Mouse (Mus musculus): Measurements from ENCODE around the gene Efcab2. TPM values are rescaled to one million over a fixed set of nuclear protein-coding genes. Genes with fewer than 3 reads are reported as not detected.
"Not testable (repeated sequence)": the region's sequence is repeated elsewhere in the genome, so short reads cannot be mapped to it uniquely, and the experiment has no call there.

Efcab2 gene
- polyA plus RNA-seq, 1 experiment from 2014 or later = 9.7 TPM

GRCm38 (mm10) chr1:178407651-178408050 is 1.8 kb downstream of the Efcab2 start:
- Histone ChIP-seq H3K9me3 (no peaks in the 10 kb centered on the region), H3K4me1 (peaks cover 8% of the 10 kb centered on the region; the same call in 1 of the 2 replicates), H3K36me3 (no peaks in the 10 kb centered on the region), H3K27me3 (ENCODE audit: insufficient read depth, poor library complexity, severe bottlenecking) (no peaks in the 10 kb centered on the region), H3K4me3 (no peak overlapping the region), H3K27ac (no peak overlapping the region)
- 79% methylated on average over 2 of the region's 2 CpGs for WGBS
- no peak for DNase-seq (ENCODE audit: low spot score)

GRCm38 (mm10) chr1:178408901-178409361 is 3.0 kb downstream of the Efcab2 start:
- Histone ChIP-seq H3K9me3 (no peaks in the 10 kb centered on the region), H3K4me3 (no peak overlapping the region), H3K27me3 (ENCODE audit: insufficient read depth, poor library complexity, severe bottlenecking) (no peaks in the 10 kb centered on the region), H3K27ac (0 out of 2 replicates have a peak overlapping the region, but pooled peaks have one; percentile 22), H3K4me1 (peaks cover 8% of the 10 kb centered on the region; the same call in 1 of the 2 replicates), H3K36me3 (no peaks in the 10 kb centered on the region)
- no peak for DNase-seq (ENCODE audit: low spot score)
- WGBS = 16% methylated on average over 4 of the region's 4 CpGs

- not testable (repeated sequence) for H3K9me3 ChIP-seq; H3K27me3 ChIP-seq (ENCODE audit: insufficient read depth, poor library complexity, severe bottlenecking); H3K4me3 ChIP-seq; H3K4me1 ChIP-seq; H3K36me3 ChIP-seq; DNase-seq (ENCODE audit: low spot score); H3K27ac ChIP-seq
- 84% methylated on average over 2 of the region's 2 CpGs for WGBS
Observed at GRCm38 (mm10) chr1:178413367-178413766, 7.5 kb downstream of the Efcab2 start.

DNA sequence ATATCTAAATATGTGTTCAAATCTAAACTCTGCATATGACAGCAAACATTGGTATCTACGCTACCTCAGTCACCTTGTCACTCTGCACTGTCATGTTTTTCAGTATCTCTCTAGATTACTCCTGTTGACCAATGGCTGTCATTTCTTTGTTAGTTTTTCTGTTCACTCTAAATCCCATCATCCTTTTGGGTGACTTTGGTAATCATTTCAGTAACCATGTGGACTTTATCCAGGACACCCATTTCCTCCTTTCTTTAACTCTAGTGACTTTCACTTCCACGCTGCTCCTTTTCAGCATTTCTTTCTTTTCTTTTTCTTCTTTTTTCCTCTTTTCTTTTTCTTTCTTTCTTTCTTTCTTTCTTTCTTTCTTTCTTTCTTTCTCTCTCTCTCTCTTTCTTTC is 13.7 kb downstream of the Efcab2 start:
- Histone ChIP-seq H3K9me3 (no peaks in the 10 kb centered on the region), H3K36me3 (no peaks in the 10 kb centered on the region), H3K27me3 (ENCODE audit: insufficient read depth, poor library complexity, severe bottlenecking) (no peaks in the 10 kb centered on the region), H3K4me1 (no peaks in the 10 kb centered on the region), H3K4me3 (no peak overlapping the region), H3K27ac (no peak overlapping the region)
- no peak for DNase-seq (ENCODE audit: low spot score)
- 86% methylated on average over 2 of the region's 2 CpGs for WGBS

- H3K27me3 ChIP-seq (ENCODE audit: insufficient read depth, poor library complexity, severe bottlenecking) = no peaks in the 10 kb centered on the region
- WGBS = 88% methylated on average over 1 of the region's 1 CpGs
Observed at GRCm38 (mm10) chr1:178423662-178424061, 17.8 kb downstream of the Efcab2 start.

GRCm38 (mm10) chr1:178431619-178432444 is 25.9 kb downstream of the Efcab2 start:
- Histone ChIP-seq H3K4me3 (no peak overlapping the region), H3K9me3 (no peaks in the 10 kb centered on the region), H3K4me1 (0 out of 2 replicates have a peak, but pooled peaks cover 8% of the 10 kb centered on the region), H3K27ac (no peak overlapping the region), H3K27me3 (ENCODE audit: insufficient read depth, poor library complexity, severe bottlenecking) (no peaks in the 10 kb centered on the region), H3K36me3 (no peaks in the 10 kb centered on the region)
- 78% methylated on average over 4 of the region's 4 CpGs for WGBS
- no peak for DNase-seq (ENCODE audit: low spot score)

More at GRCm38 (mm10) chr1:178423662-178424061, 17.8 kb downstream of the Efcab2 start:
- Histone ChIP-seq H3K9me3 (no peaks in the 10 kb centered on the region), H3K4me1 (no peaks in the 10 kb centered on the region), H3K4me3 (no peak overlapping the region), H3K36me3 (no peaks in the 10 kb centered on the region), H3K27ac (no peak overlapping the region)
- no peak for DNase-seq (ENCODE audit: low spot score)

- WGBS = 74% methylated on average over 1 of the region's 1 CpGs
- Histone ChIP-seq H3K4me1 (0 out of 2 replicates have a peak, but pooled peaks cover 8% of the 10 kb centered on the region), H3K9me3 (no peaks in the 10 kb centered on the region), H3K27ac (no peak overlapping the region), H3K36me3 (no peaks in the 10 kb centered on the region), H3K4me3 (no peak overlapping the region), H3K27me3 (ENCODE audit: insufficient read depth, poor library complexity, severe bottlenecking) (no peaks in the 10 kb centered on the region)
- no peak for DNase-seq (ENCODE audit: low spot score)
Observed at GRCm38 (mm10) chr1:178433619-178434018, 27.7 kb downstream of the Efcab2 start.

GRCm38 (mm10) chr1:178444407-178444806 is 38.5 kb downstream of the Efcab2 start:
- H3K27ac ChIP-seq = no peak overlapping the region
- WGBS = 58% methylated on average over 3 of the region's 3 CpGs
- H3K4me1 ChIP-seq = peaks cover 25% of the 10 kb centered on the region
- no peaks in the 10 kb centered on the region for H3K36me3 ChIP-seq
- no peak for DNase-seq (ENCODE audit: low spot score)
- H3K4me3 ChIP-seq = no peak overlapping the region
- no peaks in the 10 kb centered on the region for H3K27me3 ChIP-seq (ENCODE audit: insufficient read depth, poor library complexity, severe bottlenecking)
- no peaks in the 10 kb centered on the region for H3K9me3 ChIP-seq

GRCm38 (mm10) chr1:178447036-178447435 is 41.2 kb downstream of the Efcab2 start:
- H3K4me1 ChIP-seq = peaks cover 25% of the 10 kb centered on the region
- no peak overlapping the region for H3K4me3 ChIP-seq
- WGBS = 88% methylated on average over 1 of the region's 1 CpGs
- no peak for DNase-seq (ENCODE audit: low spot score)
- H3K27ac ChIP-seq = no peak overlapping the region
- no peaks in the 10 kb centered on the region for H3K36me3 ChIP-seq
- H3K27me3 ChIP-seq (ENCODE audit: insufficient read depth, poor library complexity, severe bottlenecking) = no peaks in the 10 kb centered on the region
- H3K9me3 ChIP-seq = no peaks in the 10 kb centered on the region

GRCm38 (mm10) chr1:178448271-178448744 is 42.4 kb downstream of the Efcab2 start:
- peak; percentile 83 for DNase-seq (ENCODE audit: low spot score)
- Histone ChIP-seq H3K27ac (peak overlapping the region; percentile 87), H3K4me3 (peak overlapping the region; percentile 32), H3K9me3 (no peaks in the 10 kb centered on the region), H3K4me1 (peaks cover 25% of the 10 kb centered on the region), H3K36me3 (no peaks in the 10 kb centered on the region), H3K27me3 (ENCODE audit: insufficient read depth, poor library complexity, severe bottlenecking) (no peaks in the 10 kb centered on the region)
- 7% methylated on average over 6 of the region's 6 CpGs for WGBS

DNA sequence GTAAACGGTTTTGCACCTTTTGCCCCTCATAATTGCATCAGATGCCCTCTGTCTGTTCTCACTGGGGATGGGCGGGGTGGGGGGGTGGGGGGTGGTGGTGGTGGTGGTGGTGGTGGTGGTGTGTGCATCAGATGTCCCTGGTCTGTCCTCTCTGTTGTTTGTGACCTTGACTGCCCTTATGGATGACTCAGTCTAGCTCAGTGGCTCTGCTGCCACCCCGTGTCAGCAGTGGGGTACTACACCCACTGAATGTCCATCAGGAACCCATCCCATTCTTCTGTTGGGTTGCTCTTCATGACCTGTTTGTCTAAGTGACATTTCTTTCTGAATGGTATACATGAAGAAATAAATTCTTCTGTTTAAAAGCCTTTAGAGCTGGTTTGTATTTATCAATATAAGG is 43.3 kb downstream of the Efcab2 start:
- H3K4me1 ChIP-seq = peaks cover 21% of the 10 kb centered on the region
- peak overlapping the region; percentile 87 for H3K27ac ChIP-seq
- WGBS = 23% methylated on average over 3 of the region's 3 CpGs
- H3K27me3 ChIP-seq (ENCODE audit: insufficient read depth, poor library complexity, severe bottlenecking) = no peaks in the 10 kb centered on the region
- peak; percentile 88 for DNase-seq (ENCODE audit: low spot score)
- no peaks in the 10 kb centered on the region for H3K9me3 ChIP-seq
- no peaks in the 10 kb centered on the region for H3K36me3 ChIP-seq
- H3K4me3 ChIP-seq = no peak overlapping the region

- Histone ChIP-seq H3K27me3 (ENCODE audit: insufficient read depth, poor library complexity, severe bottlenecking) (no peaks in the 10 kb centered on the region), H3K36me3 (0 out of 2 replicates have a peak, but pooled peaks cover 2% of the 10 kb centered on the region), H3K9me3 (no peaks in the 10 kb centered on the region), H3K4me3 (no peak overlapping the region), H3K4me1 (peaks cover 13% of the 10 kb centered on the region), H3K27ac (no peak overlapping the region)
- WGBS = 82% methylated on average over 2 of the region's 2 CpGs
- DNase-seq (ENCODE audit: low spot score) = no peak
Observed at GRCm38 (mm10) chr1:178449933-178450332, 44.0 kb downstream of the Efcab2 start.

DNA sequence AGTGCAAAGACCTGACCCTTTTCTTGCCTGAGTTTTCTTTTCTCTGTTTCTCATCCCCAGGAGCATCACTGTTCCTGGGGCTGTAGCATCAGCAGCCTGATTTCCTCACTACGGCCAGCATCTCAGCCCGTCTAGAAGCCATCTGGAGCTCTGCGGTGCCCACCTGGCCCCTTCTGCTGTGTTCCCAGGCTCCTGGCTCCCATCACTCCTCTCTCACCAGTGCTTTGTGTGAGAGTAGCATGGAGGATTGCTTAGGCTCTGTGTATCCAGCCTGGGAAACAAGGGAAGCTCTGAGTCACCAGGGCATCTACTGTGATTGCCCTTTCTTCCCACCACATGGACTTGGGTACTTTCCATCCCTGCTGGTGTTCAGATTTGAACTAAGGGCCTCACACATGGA is 48.2 kb downstream of the Efcab2 start:
- Histone ChIP-seq H3K27me3 (ENCODE audit: insufficient read depth, poor library complexity, severe bottlenecking) (no peaks in the 10 kb centered on the region), H3K4me3 (no peak overlapping the region), H3K27ac (no peak overlapping the region), H3K36me3 (0 out of 2 replicates have a peak, but pooled peaks cover 2% of the 10 kb centered on the region), H3K4me1 (peaks cover under 1% of the 10 kb centered on the region; the same call in 1 of the 2 replicates), H3K9me3 (no peaks in the 10 kb centered on the region)
- no peak for DNase-seq (ENCODE audit: low spot score)
- WGBS = 93% methylated on average over 3 of the region's 3 CpGs
